Mouse (Mus musculus): ENCODE measurements around the gene Rtn4. TPM values are rescaled to one million over a fixed set of nuclear protein-coding genes. Genes with fewer than 3 reads are reported as not detected.

Rtn4 gene
- polyA plus RNA-seq, 1 experiment, result 72.2 TPM

DNA sequence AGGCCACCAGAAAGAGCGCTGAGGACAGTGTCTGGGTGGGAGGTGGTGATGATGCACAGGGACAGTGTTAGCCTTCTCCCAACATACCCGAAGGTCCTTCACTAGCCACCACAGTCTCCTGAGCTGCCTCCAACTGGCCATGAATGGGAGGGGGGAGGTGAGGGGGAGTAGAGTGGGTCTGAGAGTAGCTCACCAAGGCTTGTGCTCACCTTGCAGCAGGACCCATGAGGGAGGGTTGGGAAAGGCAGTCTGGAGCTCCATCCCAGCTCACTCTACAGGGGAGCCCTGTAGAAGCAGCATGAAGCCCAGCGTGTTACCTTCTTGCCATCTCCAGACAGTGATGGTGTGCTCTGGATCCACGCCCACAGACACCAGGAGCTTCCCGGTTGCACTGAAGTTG, 65.9 kb downstream of the Rtn4 start:
- H3K36me3 ChIP-seq (ENCODE audit: control insufficient read depth, insufficient read depth, low read length), result no peaks in the 10 kb centered on the region
- TF ChIP-seq POLR2A (IDR thresholded peaks at IDR 0.05; ENCODE audit: low read depth, low read length), result no peak
- TF ChIP-seq CTCF (conservative IDR thresholded peaks at IDR 0.05; ENCODE audit: insufficient read depth, insufficient read length, low read depth, low read length), result no peak
- WGBS, result 92% methylated on average over 5 of the region's 5 CpGs
- no peaks in the 10 kb centered on the region for H3K4me1 ChIP-seq (ENCODE audit: control insufficient read depth, insufficient read depth, low read length)
- H3K27me3 ChIP-seq (replicated peaks; ENCODE audit: control insufficient read depth, insufficient read depth, low read length), result no peaks in the 10 kb centered on the region
- H3K27ac ChIP-seq (ENCODE audit: insufficient read depth, low read depth, low read length), result no peak overlapping the region
- no peak overlapping the region for H3K4me3 ChIP-seq (ENCODE audit: insufficient read depth, low read depth, low read length)
- no peak for DNase-seq

DNA sequence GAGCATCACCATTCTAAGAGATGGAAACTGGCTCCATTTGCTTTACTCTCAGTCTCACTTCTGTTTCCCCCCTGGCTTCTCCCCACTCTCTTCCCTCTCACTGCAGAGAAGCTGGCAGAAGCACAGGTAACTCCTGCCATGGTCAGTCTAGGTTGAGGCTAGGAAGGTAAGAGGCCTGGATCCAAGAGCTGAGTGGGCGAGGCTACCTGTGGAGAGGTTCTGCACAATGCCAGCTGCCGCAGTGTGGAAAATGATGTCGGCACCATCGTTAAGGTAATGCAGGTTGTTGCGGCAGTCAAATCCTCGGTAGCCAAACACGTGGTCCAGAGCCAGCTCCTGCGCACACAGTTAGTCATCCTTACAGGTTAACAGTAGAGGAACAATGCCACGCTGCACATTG, 68.6 kb downstream of the Rtn4 start:
- no peak for TF ChIP-seq POLR2A (IDR thresholded peaks at IDR 0.05; ENCODE audit: low read depth, low read length)
- no peak for TF ChIP-seq CTCF (conservative IDR thresholded peaks at IDR 0.05; ENCODE audit: insufficient read depth, insufficient read length, low read depth, low read length)
- Histone ChIP-seq H3K4me1 (ENCODE audit: control insufficient read depth, insufficient read depth, low read length) (no peaks in the 10 kb centered on the region), H3K27ac (ENCODE audit: insufficient read depth, low read depth, low read length) (no peak overlapping the region), H3K4me3 (ENCODE audit: insufficient read depth, low read depth, low read length) (no peak overlapping the region), H3K27me3 (replicated peaks; ENCODE audit: control insufficient read depth, insufficient read depth, low read length) (no peaks in the 10 kb centered on the region), H3K36me3 (ENCODE audit: control insufficient read depth, insufficient read depth, low read length) (no peaks in the 10 kb centered on the region; the same call in 1 of the 2 replicates)
- WGBS, result 94% methylated on average over 9 of the region's 9 CpGs
- no peak for DNase-seq

DNA sequence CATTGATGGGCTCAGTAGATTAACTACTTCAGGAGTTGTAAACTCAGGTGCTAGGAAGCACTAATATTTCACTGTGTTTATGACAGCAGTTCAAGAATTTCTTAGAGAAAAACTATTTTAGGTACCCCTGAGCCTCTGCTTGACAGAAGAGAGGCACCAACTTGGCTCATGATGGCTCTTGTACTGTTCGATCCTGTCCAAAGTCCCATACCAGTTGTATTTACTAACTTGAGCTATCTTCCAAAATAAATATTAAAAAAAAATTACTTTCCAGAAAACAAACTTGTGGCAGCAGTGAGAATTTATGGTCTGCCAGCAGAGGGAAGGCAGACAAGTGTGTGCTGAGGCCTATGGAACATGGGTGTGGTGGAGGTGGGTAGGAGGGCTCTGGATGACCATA, 70.0 kb downstream of the Rtn4 start:
- WGBS, result 86% methylated on average over 1 of the region's 1 CpGs
- H3K36me3 ChIP-seq (ENCODE audit: control insufficient read depth, insufficient read depth, low read length), result no peaks in the 10 kb centered on the region; the same call in 1 of the 2 replicates
- no peak overlapping the region for H3K4me3 ChIP-seq (ENCODE audit: insufficient read depth, low read depth, low read length)
- DNase-seq, result no peak
- TF ChIP-seq POLR2A (IDR thresholded peaks at IDR 0.05; ENCODE audit: low read depth, low read length) (no peak), CTCF (conservative IDR thresholded peaks at IDR 0.05; ENCODE audit: insufficient read depth, insufficient read length, low read depth, low read length) (no peak; the same call in 1 of the 2 replicates)
- no peaks in the 10 kb centered on the region for H3K27me3 ChIP-seq (replicated peaks; ENCODE audit: control insufficient read depth, insufficient read depth, low read length)
- H3K4me1 ChIP-seq (ENCODE audit: control insufficient read depth, insufficient read depth, low read length), result no peaks in the 10 kb centered on the region
- no peak overlapping the region for H3K27ac ChIP-seq (ENCODE audit: insufficient read depth, low read depth, low read length)

DNA sequence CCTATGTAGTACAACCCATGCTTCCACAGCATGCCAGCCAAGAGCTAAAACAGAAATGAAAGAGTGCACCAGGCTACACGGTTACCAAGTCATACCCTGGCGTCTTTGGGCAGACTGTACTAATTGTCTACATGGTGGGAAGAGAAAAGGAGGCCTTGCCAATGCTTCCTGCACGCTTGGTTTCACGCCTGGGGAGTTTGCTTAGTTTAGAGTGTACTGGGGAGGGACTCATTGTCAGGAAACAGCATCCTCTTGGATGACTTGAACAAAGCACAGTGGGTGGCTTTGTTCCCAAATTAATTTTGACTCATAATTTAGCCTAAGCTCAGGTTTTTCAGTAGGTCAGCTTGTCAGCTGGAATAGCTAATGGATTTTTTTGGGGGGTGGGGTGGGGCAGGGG, 72.3 kb downstream of the Rtn4 start:
- H3K27me3 ChIP-seq (replicated peaks; ENCODE audit: control insufficient read depth, insufficient read depth, low read length), result no peaks in the 10 kb centered on the region
- DNase-seq, result no peak
- no peak overlapping the region for H3K4me3 ChIP-seq (ENCODE audit: insufficient read depth, low read depth, low read length)
- TF ChIP-seq CTCF (conservative IDR thresholded peaks at IDR 0.05; ENCODE audit: insufficient read depth, insufficient read length, low read depth, low read length) (no peak), POLR2A (IDR thresholded peaks at IDR 0.05; ENCODE audit: low read depth, low read length) (no peak)
- no peaks in the 10 kb centered on the region for H3K4me1 ChIP-seq (ENCODE audit: control insufficient read depth, insufficient read depth, low read length)
- WGBS, result 60% methylated on average over 4 of the region's 4 CpGs
- H3K36me3 ChIP-seq (ENCODE audit: control insufficient read depth, insufficient read depth, low read length), result no peaks in the 10 kb centered on the region; the same call in 1 of the 2 replicates
- H3K27ac ChIP-seq (ENCODE audit: insufficient read depth, low read depth, low read length), result no peak overlapping the region

DNA sequence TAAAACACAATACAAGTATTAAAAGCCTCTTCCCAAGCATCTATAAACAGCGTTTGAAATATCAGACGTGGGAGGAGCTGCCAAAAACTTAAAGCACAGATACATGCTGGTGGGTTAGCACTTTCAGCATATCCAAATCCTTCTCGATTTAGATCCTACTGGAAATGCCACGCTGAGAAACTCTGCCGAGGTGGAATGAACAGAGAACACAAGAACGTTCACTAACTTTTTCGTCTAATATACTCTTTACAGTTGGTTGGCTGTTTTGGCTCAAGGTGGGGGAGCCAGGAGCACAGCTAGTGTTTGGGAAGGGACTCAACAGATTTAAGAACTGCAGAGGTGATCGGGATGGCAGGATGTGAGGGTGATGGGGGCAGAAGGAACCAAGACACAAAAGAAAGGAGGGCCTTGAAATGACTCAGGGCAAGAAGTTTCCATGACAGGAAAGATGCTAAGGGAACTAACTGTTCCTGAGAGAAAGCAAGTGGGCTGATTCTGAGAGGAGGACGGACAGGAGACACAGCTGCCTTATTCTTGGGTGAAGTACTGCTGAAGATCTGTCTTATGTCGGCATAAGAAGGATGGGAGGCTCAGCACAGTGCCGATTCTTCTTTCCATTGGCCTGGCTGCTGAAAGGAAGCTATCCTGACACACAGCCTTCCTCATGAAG, 73.7 kb downstream of the Rtn4 start:
- TF ChIP-seq POLR2A (IDR thresholded peaks at IDR 0.05; ENCODE audit: low read depth, low read length), result no peak
- DNase-seq, result no peak
- 80% methylated on average over 11 of the region's 11 CpGs for WGBS

DNA sequence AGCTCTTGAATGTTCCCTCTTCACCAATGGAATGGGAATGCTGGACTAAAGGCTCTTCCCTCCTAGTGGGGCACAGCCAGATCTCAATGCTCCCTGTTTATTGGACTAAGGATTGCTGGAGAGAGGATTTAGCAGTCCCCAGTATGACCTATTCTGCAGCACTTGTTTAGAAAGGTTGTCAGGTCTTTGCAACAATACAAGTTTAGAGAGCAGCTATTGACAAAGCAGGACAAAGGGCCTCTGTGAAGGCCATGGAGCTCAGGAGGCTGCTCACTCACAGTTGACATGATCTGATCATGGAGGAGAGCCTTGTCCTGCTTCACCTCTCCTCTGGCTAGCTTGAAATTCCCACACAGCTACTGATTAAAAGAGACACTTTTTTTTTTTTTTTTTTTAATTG, 75.8 kb downstream of the Rtn4 start:
- Histone ChIP-seq H3K27me3 (replicated peaks; ENCODE audit: control insufficient read depth, insufficient read depth, low read length) (no peaks in the 10 kb centered on the region), H3K36me3 (ENCODE audit: control insufficient read depth, insufficient read depth, low read length) (no peaks in the 10 kb centered on the region; the same call in 1 of the 2 replicates), H3K27ac (ENCODE audit: insufficient read depth, low read depth, low read length) (no peak overlapping the region), H3K4me3 (ENCODE audit: insufficient read depth, low read depth, low read length) (no peak overlapping the region), H3K4me1 (ENCODE audit: control insufficient read depth, insufficient read depth, low read length) (no peaks in the 10 kb centered on the region)
- DNase-seq, result no peak
- no peak for TF ChIP-seq POLR2A (IDR thresholded peaks at IDR 0.05; ENCODE audit: low read depth, low read length)
- TF ChIP-seq CTCF (conservative IDR thresholded peaks at IDR 0.05; ENCODE audit: insufficient read depth, insufficient read length, low read depth, low read length), result no peak

More for the DNA sequence above, 73.7 kb downstream of the Rtn4 start:
- Histone ChIP-seq H3K27me3 (replicated peaks; ENCODE audit: control insufficient read depth, insufficient read depth, low read length) (no peaks in the 10 kb centered on the region), H3K4me3 (ENCODE audit: insufficient read depth, low read depth, low read length) (no peak overlapping the region), H3K4me1 (ENCODE audit: control insufficient read depth, insufficient read depth, low read length) (no peaks in the 10 kb centered on the region), H3K27ac (ENCODE audit: insufficient read depth, low read depth, low read length) (no peak overlapping the region), H3K36me3 (ENCODE audit: control insufficient read depth, insufficient read depth, low read length) (no peaks in the 10 kb centered on the region; the same call in 1 of the 2 replicates)

DNA sequence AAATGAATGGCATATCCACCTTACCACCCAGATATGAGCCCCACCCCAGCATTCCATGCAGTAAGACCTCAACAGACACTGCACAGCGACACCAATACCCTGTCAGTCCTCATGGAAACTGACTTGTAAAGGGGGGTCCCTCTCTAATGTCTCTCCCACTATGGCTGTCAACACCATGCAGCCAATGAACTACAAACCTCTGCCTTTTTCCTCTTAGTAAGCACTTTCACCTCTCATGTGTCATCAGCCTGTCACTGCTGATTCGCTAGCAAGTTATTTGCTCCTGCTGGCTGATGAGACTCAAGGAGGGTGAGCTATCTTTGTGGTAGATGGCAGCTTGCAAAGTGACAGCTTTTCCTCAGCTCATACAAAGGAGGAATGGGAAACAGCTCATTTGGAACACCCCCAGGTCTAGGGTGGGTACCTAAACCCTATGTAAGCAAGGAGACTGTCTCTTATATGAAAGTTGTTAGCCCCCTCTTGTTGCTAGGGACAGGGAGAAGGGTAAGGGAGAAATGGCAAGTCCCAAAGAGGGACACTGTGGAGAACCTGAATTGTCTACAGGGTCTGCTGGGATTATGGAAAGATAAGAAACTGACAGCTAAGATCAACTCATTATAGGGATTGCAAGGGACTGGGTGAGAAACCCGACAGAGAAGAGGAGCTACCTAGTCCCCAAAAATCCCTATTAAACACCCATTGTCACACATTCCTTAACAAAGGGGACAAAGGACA, 78.1 kb downstream of the Rtn4 start:
- 78% methylated on average over 3 of the region's 3 CpGs for WGBS
- no peak for DNase-seq
- no peak overlapping the region for H3K27ac ChIP-seq (ENCODE audit: insufficient read depth, low read depth, low read length)

More for the DNA sequence above, 78.1 kb downstream of the Rtn4 start:
- H3K4me3 ChIP-seq (ENCODE audit: insufficient read depth, low read depth, low read length), result no peak overlapping the region
- no peaks in the 10 kb centered on the region for H3K4me1 ChIP-seq (ENCODE audit: control insufficient read depth, insufficient read depth, low read length)
- TF ChIP-seq CTCF (conservative IDR thresholded peaks at IDR 0.05; ENCODE audit: insufficient read depth, insufficient read length, low read depth, low read length) (no peak), POLR2A (IDR thresholded peaks at IDR 0.05; ENCODE audit: low read depth, low read length) (no peak)
- H3K27me3 ChIP-seq (replicated peaks; ENCODE audit: control insufficient read depth, insufficient read depth, low read length), result no peaks in the 10 kb centered on the region
- no peaks in the 10 kb centered on the region; the same call in 1 of the 2 replicates for H3K36me3 ChIP-seq (ENCODE audit: control insufficient read depth, insufficient read depth, low read length)
